ENCODE assay signal across 8 mouse cellular contexts in the genomic region with DNA sequence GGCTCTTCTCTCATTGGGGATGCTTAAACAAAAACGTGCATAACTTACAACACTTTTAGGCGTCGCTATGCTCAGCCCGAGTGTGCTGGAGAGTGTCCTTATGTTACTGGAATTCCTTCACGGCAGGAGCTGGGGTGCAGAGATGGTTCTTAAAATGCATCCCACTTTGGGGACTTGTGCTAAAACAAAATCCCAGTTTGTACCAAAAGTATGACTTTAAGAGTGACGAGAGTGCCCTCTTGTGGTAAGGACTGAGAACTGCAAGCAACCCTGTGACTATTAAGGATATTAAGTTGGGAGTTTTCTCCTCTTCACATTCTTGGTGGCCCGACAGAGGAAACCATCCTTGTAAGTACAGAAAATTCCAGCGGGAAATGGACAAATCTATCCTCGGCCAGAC.
DNase-seq lines count a peak whose midpoint lies in the region; ATAC-seq and TF ChIP-seq lines count a peak whose summit lies in the region.

No protein-coding gene starts in this region.

- no peak overlapping the region for H3K4me3 ChIP-seq in lung, embryonic 14.5 days (ENCODE audit: low read depth, low read length)

- H3K4me2 ChIP-seq in lung, embryonic 14.5 days, result no peak overlapping the region

- H3K9ac ChIP-seq in lung, embryonic 14.5 days, result no peak overlapping the region

- H3K27ac ChIP-seq in lung, embryonic 14.5 days (ENCODE audit: low read depth), result no peak overlapping the region

- H3K27me3 ChIP-seq in lung, embryonic 14.5 days (ENCODE audit: insufficient read depth, low read length), result no peaks in the 10 kb centered on the region

- no peaks in the 10 kb centered on the region for H3K4me1 ChIP-seq in lung, embryonic 14.5 days (ENCODE audit: insufficient read depth)

- no peaks in the 10 kb centered on the region for H3K36me3 ChIP-seq in lung, embryonic 14.5 days (ENCODE audit: insufficient read depth)

- no peaks in the 10 kb centered on the region for H3K9me3 ChIP-seq in lung, embryonic 14.5 days (ENCODE audit: low read depth, low read length)

- DNase-seq in cerebellum, adult 18-20 months, result peak; percentile 61 to 65
- DNase-seq in cerebellum, adult 11-12 months, result no peak
- peak; percentile 64 for DNase-seq in ES-CJ7 (ENCODE audit: low read depth, low spot score)
- DNase-seq in cerebellum, adult 8-10 months, result peak; percentile 57
- DNase-seq in forelimb bud, embryonic 11.5 days (ENCODE audit: low read depth, low spot score), result peak; percentile 76
- peak; percentile 82 to 85 for DNase-seq in kidney, postnatal 4 days
- DNase-seq in lung, embryonic 14.5 days, result peak; percentile 95
- peak; percentile 74 for DNase-seq in right cerebral cortex, postnatal 4 days

- WGBS in lung, embryonic 14.5 days, result 20% methylated on average over 9 of the region's 9 CpGs

- TF ChIP-seq CTCF in lung, embryonic 14.5 days (IDR thresholded peaks at IDR 0.05; ENCODE audit: low read depth), result peak; percentile 90

- ATAC-seq in lung, embryonic 14.5 days (ENCODE audit: insufficient read depth), result 0 out of 2 replicates have a peak, but pooled peaks have one; percentile 17
